Mouse (Mus musculus): ENCODE measurements around the gene Lect2. TPM values are rescaled to one million over a fixed set of nuclear protein-coding genes. Genes with fewer than 3 reads are reported as not detected.

The Lect2 gene
- not detected in 2 replicates for polyA plus RNA-seq (2015; fragmentation: Nextera tagmentation; extraction: Ambion mirVana)

DNA sequence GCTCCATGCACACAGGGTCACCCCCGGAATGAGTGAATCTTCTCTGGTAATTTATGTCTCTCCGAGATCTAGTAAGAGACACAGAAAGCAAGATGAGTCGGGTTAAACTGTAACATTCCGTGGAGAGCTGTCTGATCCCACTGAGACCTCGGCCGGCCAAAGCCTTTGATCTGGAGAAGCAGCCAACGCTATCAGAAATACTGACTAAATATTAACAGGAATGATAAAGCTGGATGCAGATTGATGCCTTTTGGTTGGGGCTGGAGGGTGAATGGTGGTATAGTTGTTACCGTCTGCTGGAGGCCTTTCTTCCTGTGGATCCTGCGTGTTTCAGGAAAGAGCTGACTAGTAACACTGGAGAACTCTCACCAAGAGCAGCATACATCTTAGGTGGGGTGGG, at the start of gene Lect2:
Gene Lect2, minus strand, starts transcription at position 102 of the 400 bp plus-strand sequence.
- Histone ChIP-seq H3K4me2 (no peak within 1 kb of the TSS), H3K9ac (no peak within 1 kb of the TSS), H3K27me3 (no peaks in the 10 kb centered on the region), H3K4me3 (no peak within 1 kb of the TSS), H3K27ac (no peak within 1 kb of the TSS), H3K9me3 (no peaks in the 10 kb centered on the region), H3K4me1 (no peaks in the 10 kb centered on the region), H3K36me3 (no peaks in the 10 kb centered on the region)
- no peak for ATAC-seq (ENCODE audit: insufficient number of reproducible peaks, low FRiP score, low TSS enrichment, low read depth)
- WGBS: 76% methylated on average over 9 of the region's 9 CpGs

GRCm38 (mm10) chr13:56597296-56597695, 49.0 kb upstream of the Lect2 start:
- Histone ChIP-seq H3K36me3 (no peaks in the 10 kb centered on the region), H3K4me1 (peaks cover 73% of the 10 kb centered on the region), H3K4me2 (no peak overlapping the region), H3K27ac (peak overlapping the region; percentile 73), H3K27me3 (no peaks in the 10 kb centered on the region), H3K9me3 (no peaks in the 10 kb centered on the region), H3K9ac (no peak overlapping the region), H3K4me3 (no peak overlapping the region)
- WGBS: 83% methylated on average over 4 of the region's 4 CpGs
- ATAC-seq (ENCODE audit: insufficient number of reproducible peaks, low FRiP score, low TSS enrichment, low read depth): no peak

GRCm38 (mm10) chr13:56595246-56595645, 46.9 kb upstream of the Lect2 start:
- H3K36me3 ChIP-seq: no peaks in the 10 kb centered on the region
- no peak for ATAC-seq (ENCODE audit: insufficient number of reproducible peaks, low FRiP score, low TSS enrichment, low read depth)
- H3K4me1 ChIP-seq: peaks cover 59% of the 10 kb centered on the region
- H3K9ac ChIP-seq: no peak overlapping the region
- H3K4me2 ChIP-seq: no peak overlapping the region
- WGBS: 68% methylated on average over 8 of the region's 8 CpGs
- H3K27ac ChIP-seq: peak overlapping the region; percentile 62; the same call in 1 of the 2 replicates
- no peaks in the 10 kb centered on the region for H3K9me3 ChIP-seq
- no peaks in the 10 kb centered on the region for H3K27me3 ChIP-seq
- no peak overlapping the region for H3K4me3 ChIP-seq

DNA sequence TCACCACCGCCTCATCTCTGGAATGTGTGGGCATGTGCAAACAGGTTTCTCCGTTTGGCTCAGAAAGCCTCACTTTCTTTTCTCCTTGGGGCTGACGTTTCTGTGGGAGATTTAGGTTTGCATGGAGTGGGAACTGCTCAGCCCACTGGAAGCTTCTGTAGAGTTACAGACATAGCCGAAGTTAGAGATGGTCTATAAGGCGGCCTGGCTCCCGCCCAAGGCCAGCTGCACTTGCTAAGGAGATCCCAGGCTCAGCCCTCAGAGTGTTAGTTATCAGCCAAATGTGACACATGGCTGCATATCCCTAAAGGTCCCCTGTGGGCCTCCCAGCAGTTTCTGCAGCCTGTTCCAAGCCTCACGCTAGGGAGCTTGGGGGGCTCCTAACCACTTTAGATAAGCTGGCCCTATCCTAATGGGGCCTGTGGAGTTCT, 45.7 kb upstream of the Lect2 start:
- peak overlapping the region; percentile 62 for H3K27ac ChIP-seq
- WGBS: 40% methylated on average over 7 of the region's 7 CpGs
- H3K9ac ChIP-seq: no peak overlapping the region
- no peak for ATAC-seq (ENCODE audit: insufficient number of reproducible peaks, low FRiP score, low TSS enrichment, low read depth)
- no peak overlapping the region for H3K4me2 ChIP-seq
- no peak overlapping the region for H3K4me3 ChIP-seq
- peaks cover 48% of the 10 kb centered on the region for H3K4me1 ChIP-seq
- no peaks in the 10 kb centered on the region for H3K27me3 ChIP-seq
- H3K9me3 ChIP-seq: no peaks in the 10 kb centered on the region
- H3K36me3 ChIP-seq: no peaks in the 10 kb centered on the region

- no peaks in the 10 kb centered on the region for H3K36me3 ChIP-seq
- WGBS: 79% methylated on average over 5 of the region's 5 CpGs
- no peaks in the 10 kb centered on the region for H3K9me3 ChIP-seq
- H3K4me2 ChIP-seq: no peak overlapping the region
- no peak overlapping the region for H3K9ac ChIP-seq
- H3K27ac ChIP-seq: peak overlapping the region; percentile 62; the same call in 1 of the 2 replicates
- H3K27me3 ChIP-seq: no peaks in the 10 kb centered on the region
- ATAC-seq (ENCODE audit: insufficient number of reproducible peaks, low FRiP score, low TSS enrichment, low read depth): no peak
- no peak overlapping the region for H3K4me3 ChIP-seq
- peaks cover 46% of the 10 kb centered on the region for H3K4me1 ChIP-seq
These were observed 44.9 kb upstream of the Lect2 start for GRCm38 (mm10) chr13:56593196-56593595.

DNA sequence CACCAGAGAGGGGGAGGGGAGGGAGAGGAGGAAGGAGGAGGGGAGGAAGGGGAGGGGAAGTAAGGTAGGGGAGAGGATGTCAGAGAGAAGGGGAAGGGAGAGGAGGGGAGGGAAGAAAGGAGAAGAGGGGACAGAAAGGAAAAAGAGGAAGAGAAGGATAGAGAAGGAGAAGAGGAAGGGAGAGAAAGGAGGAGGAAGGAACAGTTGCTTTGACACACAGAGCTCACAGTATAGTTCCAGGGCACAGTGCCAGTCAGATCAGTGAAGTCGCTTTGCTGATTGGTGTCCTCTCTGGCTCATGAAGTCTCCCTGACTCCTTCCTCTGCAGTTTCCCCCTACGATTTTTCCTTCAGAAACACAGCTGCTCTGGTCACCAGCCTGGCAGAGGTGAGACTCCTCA, 43.6 kb upstream of the Lect2 start:
- no peak overlapping the region for H3K4me3 ChIP-seq
- peaks cover 35% of the 10 kb centered on the region for H3K4me1 ChIP-seq
- H3K9ac ChIP-seq: no peak overlapping the region
- H3K9me3 ChIP-seq: no peaks in the 10 kb centered on the region
- H3K27me3 ChIP-seq: no peaks in the 10 kb centered on the region
- H3K36me3 ChIP-seq: no peaks in the 10 kb centered on the region
- WGBS: 42% methylated on average over 2 of the region's 2 CpGs
- H3K4me2 ChIP-seq: no peak overlapping the region
- ATAC-seq (ENCODE audit: insufficient number of reproducible peaks, low FRiP score, low TSS enrichment, low read depth): no peak
- no peak overlapping the region for H3K27ac ChIP-seq

GRCm38 (mm10) chr13:56591191-56591590, 42.9 kb upstream of the Lect2 start:
- 94% methylated on average over 8 of the region's 8 CpGs for WGBS
- Histone ChIP-seq H3K27ac (no peak overlapping the region), H3K4me1 (peaks cover 31% of the 10 kb centered on the region), H3K36me3 (no peaks in the 10 kb centered on the region), H3K27me3 (no peaks in the 10 kb centered on the region), H3K4me3 (no peak overlapping the region), H3K9me3 (no peaks in the 10 kb centered on the region), H3K4me2 (no peak overlapping the region), H3K9ac (no peak overlapping the region)
- ATAC-seq (ENCODE audit: insufficient number of reproducible peaks, low FRiP score, low TSS enrichment, low read depth): no peak

- no peak overlapping the region for H3K27ac ChIP-seq
- no peak overlapping the region for H3K9ac ChIP-seq
- H3K9me3 ChIP-seq: no peaks in the 10 kb centered on the region
- no peak overlapping the region for H3K4me3 ChIP-seq
- H3K27me3 ChIP-seq: no peaks in the 10 kb centered on the region
- no peaks in the 10 kb centered on the region for H3K36me3 ChIP-seq
- no peak for ATAC-seq (ENCODE audit: insufficient number of reproducible peaks, low FRiP score, low TSS enrichment, low read depth)
- WGBS: 78% methylated on average over 5 of the region's 5 CpGs
- H3K4me1 ChIP-seq: peaks cover 25% of the 10 kb centered on the region
- H3K4me2 ChIP-seq: no peak overlapping the region
These were observed 41.9 kb upstream of the Lect2 start for GRCm38 (mm10) chr13:56590202-56590601.

GRCm38 (mm10) chr13:56588454-56589117, 40.3 kb upstream of the Lect2 start:
- no peaks in the 10 kb centered on the region for H3K36me3 ChIP-seq
- ATAC-seq (ENCODE audit: insufficient number of reproducible peaks, low FRiP score, low TSS enrichment, low read depth): no peak
- H3K4me1 ChIP-seq: peaks cover 12% of the 10 kb centered on the region
- H3K9me3 ChIP-seq: no peaks in the 10 kb centered on the region
- no peaks in the 10 kb centered on the region for H3K27me3 ChIP-seq
- 76% methylated on average over 14 of the region's 14 CpGs for WGBS
- H3K4me3 ChIP-seq: no peak overlapping the region
- no peak overlapping the region for H3K9ac ChIP-seq
- H3K4me2 ChIP-seq: no peak overlapping the region
- H3K27ac ChIP-seq: no peak overlapping the region; the same call in 1 of the 2 replicates

DNA sequence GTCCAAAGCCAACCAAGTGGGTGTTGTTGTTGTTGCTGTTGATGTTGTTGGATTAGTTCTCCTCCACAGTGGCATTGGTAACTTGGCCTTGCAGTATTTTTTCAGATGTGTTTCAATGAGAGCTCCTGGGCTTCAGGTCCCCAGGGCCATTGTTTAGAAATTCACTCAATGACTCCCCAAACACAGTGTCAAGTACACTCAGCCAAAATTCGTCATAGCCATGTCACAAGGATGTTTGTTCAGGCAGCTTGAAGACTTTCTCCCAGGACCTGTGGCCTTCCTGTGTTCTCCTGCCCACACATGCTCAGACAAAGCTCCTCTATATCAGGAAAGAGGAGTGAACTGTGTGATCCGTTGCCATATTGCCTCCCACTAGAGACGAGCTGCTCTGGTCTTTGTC, 37.7 kb upstream of the Lect2 start:
- Histone ChIP-seq H3K27ac (no peak overlapping the region), H3K9ac (no peak overlapping the region), H3K4me3 (no peak overlapping the region), H3K9me3 (no peaks in the 10 kb centered on the region), H3K36me3 (no peaks in the 10 kb centered on the region), H3K27me3 (no peaks in the 10 kb centered on the region), H3K4me1 (peaks cover 27% of the 10 kb centered on the region), H3K4me2 (no peak overlapping the region)
- 63% methylated on average over 3 of the region's 3 CpGs for WGBS
- ATAC-seq (ENCODE audit: insufficient number of reproducible peaks, low FRiP score, low TSS enrichment, low read depth): no peak

DNA sequence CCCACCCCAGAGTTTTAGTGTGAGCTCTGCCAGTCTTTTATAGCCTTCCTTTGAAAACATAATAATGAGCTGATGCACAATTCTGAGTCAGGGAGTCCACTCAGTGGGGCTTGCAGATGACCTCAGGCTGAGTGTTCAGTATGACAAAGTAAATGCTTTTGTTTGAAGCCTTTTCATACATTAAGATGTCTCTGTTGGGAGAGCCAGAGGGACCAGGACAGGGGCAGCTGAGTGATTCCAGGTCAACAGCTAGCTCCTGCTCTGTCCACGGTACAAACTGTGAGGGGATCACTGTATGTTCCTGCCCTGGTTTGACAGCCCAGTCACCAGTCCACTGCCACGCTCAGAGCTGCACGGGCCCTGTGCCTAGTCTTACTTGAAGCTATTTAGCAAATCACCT, 34.4 kb upstream of the Lect2 start:
- 16% methylated on average over 3 of the region's 3 CpGs for WGBS
- no peak for ATAC-seq (ENCODE audit: insufficient number of reproducible peaks, low FRiP score, low TSS enrichment, low read depth)
- H3K4me3 ChIP-seq: no peak overlapping the region
- H3K27ac ChIP-seq: peak overlapping the region; percentile 91
- no peak overlapping the region for H3K9ac ChIP-seq
- no peaks in the 10 kb centered on the region for H3K36me3 ChIP-seq
- H3K4me1 ChIP-seq: peaks cover 28% of the 10 kb centered on the region
- no peak overlapping the region for H3K4me2 ChIP-seq
- H3K9me3 ChIP-seq: no peaks in the 10 kb centered on the region
- H3K27me3 ChIP-seq: no peaks in the 10 kb centered on the region

- no peak overlapping the region for H3K9ac ChIP-seq
These were observed 33.7 kb upstream of the Lect2 start for GRCm38 (mm10) chr13:56581961-56582434.

More at GRCm38 (mm10) chr13:56581961-56582434, 33.7 kb upstream of the Lect2 start:
- 0% methylated on average over 6 of the region's 6 CpGs for WGBS
- H3K36me3 ChIP-seq: no peaks in the 10 kb centered on the region
- peak; percentile 96 for ATAC-seq (ENCODE audit: insufficient number of reproducible peaks, low FRiP score, low TSS enrichment, low read depth)
- H3K4me1 ChIP-seq: peaks cover 28% of the 10 kb centered on the region
- H3K9me3 ChIP-seq: no peaks in the 10 kb centered on the region
- H3K4me3 ChIP-seq: 0 out of 2 replicates have a peak overlapping the region, but pooled peaks have one; percentile 9
- no peaks in the 10 kb centered on the region for H3K27me3 ChIP-seq
- peak overlapping the region; percentile 91 for H3K27ac ChIP-seq
- H3K4me2 ChIP-seq: peak overlapping the region; percentile 36

Data from limb, embryonic 15.5 days (tissue).